Mouse (Mus musculus) midbrain, embryonic 16.5 days (tissue): ENCODE results near the gene Bicdl2. TPM values are rescaled to one million over a fixed set of nuclear protein-coding genes. Genes with fewer than 3 reads are reported as not detected.

Experiments
- polyA plus RNA-seq: library from polyadenylated mRNA; unstranded; fragments of >200 nt; fragmentation: Nextera tagmentation; extraction: Ambion mirVana; gene quantifications from 2 replicates; pipeline ENCODE4 v1.2.1, GENCODE M21; 2015

The Bicdl2 gene
- polyA plus RNA-seq, 1 experiment from 2014 or later = not detected

Other genes starting within 250 kb of the Bicdl2 start
- not detected in 2 replicates for gene Vmn2r117, start 180.8 kb upstream of the Bicdl2 start, polyA plus RNA-seq
- 16.0 and 17.9 TPM in 2 replicates for gene Zfp213, start 96.3 kb upstream of the Bicdl2 start, polyA plus RNA-seq
- 28.4 and 29.4 TPM in 2 replicates for gene Zfp13, start 61.0 kb upstream of the Bicdl2 start, polyA plus RNA-seq
- gene Zscan10, start 59.6 kb upstream of the Bicdl2 start, polyA plus RNA-seq = not detected in 2 replicates
- 0.94 and 1.6 TPM in 2 replicates for gene Mmp25, start 15.2 kb upstream of the Bicdl2 start, polyA plus RNA-seq
- gene Hcfc1r1, start 13.1 kb downstream of the Bicdl2 start, polyA plus RNA-seq = 129 and 137 TPM in 2 replicates
- 34.4 and 36.0 TPM in 2 replicates for gene Thoc6, start 13.4 kb downstream of the Bicdl2 start, polyA plus RNA-seq
- 2.5 and 2.6 TPM in 2 replicates for gene Tnfrsf12a, start 17.0 kb downstream of the Bicdl2 start, polyA plus RNA-seq
- gene Cldn6, start 18.7 kb downstream of the Bicdl2 start, polyA plus RNA-seq = 0.52 and 1.2 TPM in 2 replicates
- gene Cldn9, start 23.5 kb downstream of the Bicdl2 start, polyA plus RNA-seq = 0.62 and 0.67 TPM in 2 replicates
- 0.07 and 0.19 TPM in 2 replicates for gene 1520401A03Rik, start 62.3 kb downstream of the Bicdl2 start, polyA plus RNA-seq
- gene Pkmyt1, start 65.8 kb downstream of the Bicdl2 start, polyA plus RNA-seq = 17.9 and 19.7 TPM in 2 replicates
- gene Paqr4, start 80.4 kb downstream of the Bicdl2 start, polyA plus RNA-seq = 70.9 and 75.7 TPM in 2 replicates
- 1.6 and 1.8 TPM in 2 replicates for gene Kremen2, start 85.3 kb downstream of the Bicdl2 start, polyA plus RNA-seq
- 205 and 220 TPM in 2 replicates for gene Flywch1, start 111.1 kb downstream of the Bicdl2 start, polyA plus RNA-seq
- gene Flywch2, start 125.6 kb downstream of the Bicdl2 start, polyA plus RNA-seq = 76.8 and 81.3 TPM in 2 replicates
- 467 and 529 TPM in 2 replicates for gene Srrm2, start 130.0 kb downstream of the Bicdl2 start, polyA plus RNA-seq
- 1,162 and 1,206 TPM in 2 replicates for gene Elob, start 168.6 kb downstream of the Bicdl2 start, polyA plus RNA-seq
- 0.18 TPM in 1 of 2 replicates, not detected in the other for gene Prss33, start 175.6 kb downstream of the Bicdl2 start, polyA plus RNA-seq
- gene Prss32, start 183.3 kb downstream of the Bicdl2 start, polyA plus RNA-seq = not detected in 2 replicates
- gene Prss41, start 183.7 kb downstream of the Bicdl2 start, polyA plus RNA-seq = 0.88 and 1.6 TPM in 2 replicates
- gene Prss21, start 207.6 kb downstream of the Bicdl2 start, polyA plus RNA-seq = not detected in 2 replicates
- gene Dcpp1, start 220.4 kb downstream of the Bicdl2 start, polyA plus RNA-seq = not detected in 2 replicates
- gene Dcpp2, start 220.4 kb downstream of the Bicdl2 start, polyA plus RNA-seq = not detected in 2 replicates